Mouse (Mus musculus): ENCODE results near the gene Lin54.

Lin54 gene

GRCm38 (mm10) chr5:100500458-100500961 lies at the start of gene Lin54:
Lin54 (minus strand) TSS chr5:100500639.
- DNase-seq (ENCODE audit: low spot score), result peak; percentile 75

- no peak for DNase-seq (ENCODE audit: low spot score)
Measured at GRCm38 (mm10) chr5:100550151-100550550, 49.7 kb upstream of the Lin54 start.

GRCm38 (mm10) chr5:100549311-100549710 lies 48.9 kb upstream of the Lin54 start:
- DNase-seq (ENCODE audit: low spot score), result no peak

- no peak for DNase-seq (ENCODE audit: low spot score)
Measured at GRCm38 (mm10) chr5:100548236-100548635, 47.8 kb upstream of the Lin54 start.

- no peak for DNase-seq (ENCODE audit: low spot score)
Measured at GRCm38 (mm10) chr5:100546294-100547080, 46.0 kb upstream of the Lin54 start.

- peak; percentile 51 for DNase-seq (ENCODE audit: low spot score)
Measured at GRCm38 (mm10) chr5:100536638-100537037, 36.2 kb upstream of the Lin54 start.

GRCm38 (mm10) chr5:100535826-100536225 lies 35.4 kb upstream of the Lin54 start:
- no peak for DNase-seq (ENCODE audit: low spot score)

GRCm38 (mm10) chr5:100526164-100526563 lies 25.7 kb upstream of the Lin54 start:
- DNase-seq (ENCODE audit: low spot score), result peak; percentile 27

- no peak for DNase-seq (ENCODE audit: low spot score)
Measured at GRCm38 (mm10) chr5:100525620-100526019, 25.2 kb upstream of the Lin54 start.

- DNase-seq (ENCODE audit: low spot score), result no peak
Measured at GRCm38 (mm10) chr5:100524921-100525320, 24.5 kb upstream of the Lin54 start.

- DNase-seq (ENCODE audit: low spot score), result no peak
Measured at GRCm38 (mm10) chr5:100523331-100523730, 22.9 kb upstream of the Lin54 start.

- no peak for DNase-seq (ENCODE audit: low spot score)
Measured at GRCm38 (mm10) chr5:100520223-100520622, 19.8 kb upstream of the Lin54 start.

GRCm38 (mm10) chr5:100519027-100519411 lies 18.6 kb upstream of the Lin54 start:
- no peak for DNase-seq (ENCODE audit: low spot score)

- DNase-seq (ENCODE audit: low spot score), result peak; percentile 92
Measured at GRCm38 (mm10) chr5:100518049-100519026, 17.9 kb upstream of the Lin54 start, which contains the start of gene Cops4. Cops4 (plus strand) TSS chr5:100518309.

- no peak for DNase-seq (ENCODE audit: low spot score)
Measured at GRCm38 (mm10) chr5:100512576-100512975, 12.1 kb upstream of the Lin54 start.

- no peak for DNase-seq (ENCODE audit: low spot score)
Measured at GRCm38 (mm10) chr5:100509247-100509646, 8.8 kb upstream of the Lin54 start.

GRCm38 (mm10) chr5:100501267-100501666 lies 828 bp upstream of the Lin54 start:
- no peak for DNase-seq (ENCODE audit: low spot score)

- no peak for DNase-seq (ENCODE audit: low spot score)
Measured at GRCm38 (mm10) chr5:100499831-100500304, 571 bp downstream of the Lin54 start.

GRCm38 (mm10) chr5:100499243-100499642 lies 1.2 kb downstream of the Lin54 start:
- DNase-seq (ENCODE audit: low spot score), result no peak

- no peak for DNase-seq (ENCODE audit: low spot score)
Measured at GRCm38 (mm10) chr5:100498436-100499180, 1.8 kb downstream of the Lin54 start.

- DNase-seq (ENCODE audit: low spot score), result no peak
Measured at GRCm38 (mm10) chr5:100491704-100492103, 8.7 kb downstream of the Lin54 start.

- DNase-seq (ENCODE audit: low spot score), result no peak
Measured at GRCm38 (mm10) chr5:100489340-100489739, 11.1 kb downstream of the Lin54 start.

All from layer of hippocampus, adult 9-10 months (tissue).